Mouse (Mus musculus): ENCODE results near the gene Smurf1. TPM values are rescaled to one million over a fixed set of nuclear protein-coding genes. Genes with fewer than 3 reads are reported as not detected.

Gene Smurf1
- total RNA-seq (2022) = 10 to 100 TPM; 32.4 to 38.4 (median 37.2) TPM

DNA sequence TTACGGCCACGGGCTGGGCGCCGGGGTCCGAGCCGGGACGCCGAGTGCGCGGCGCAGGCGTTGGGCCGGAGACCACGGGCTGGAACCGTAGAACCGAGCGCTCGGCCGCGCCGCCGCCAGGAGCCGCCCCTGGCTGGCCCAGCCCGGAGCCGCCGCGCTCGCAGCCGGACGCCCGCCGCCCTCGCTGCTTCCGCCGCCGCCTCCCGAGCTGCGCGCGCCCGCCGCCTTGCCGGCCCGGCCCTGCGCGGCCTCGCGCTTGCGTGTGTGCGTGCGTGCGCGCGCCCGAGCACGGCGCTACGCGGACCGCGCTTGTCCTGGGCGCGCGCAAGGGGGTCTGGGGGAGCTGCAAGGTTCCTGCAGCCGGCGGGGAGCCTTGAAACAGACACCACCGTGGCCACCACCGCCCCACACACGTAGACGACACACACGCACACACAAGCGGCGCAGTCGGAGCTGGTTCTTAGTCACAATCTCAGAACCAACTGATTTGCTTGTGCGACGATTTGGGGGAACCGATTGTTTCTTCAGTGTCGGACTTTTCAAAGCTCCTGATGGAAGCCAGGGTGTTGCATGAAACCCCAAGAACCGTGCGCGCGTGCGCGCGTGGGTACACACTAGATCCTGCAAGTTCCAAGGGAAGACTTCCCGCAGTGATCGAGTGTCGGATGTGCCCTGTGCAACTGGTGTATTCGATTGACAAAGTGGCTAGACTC, at the start of gene Smurf1:
Gene Smurf1 (minus strand): TSS at position 209 of the 713 bp plus-strand sequence.
- DNase-seq (ENCODE audit: low spot score in 2 of 2) = peak; percentile 77 to 79

DNA sequence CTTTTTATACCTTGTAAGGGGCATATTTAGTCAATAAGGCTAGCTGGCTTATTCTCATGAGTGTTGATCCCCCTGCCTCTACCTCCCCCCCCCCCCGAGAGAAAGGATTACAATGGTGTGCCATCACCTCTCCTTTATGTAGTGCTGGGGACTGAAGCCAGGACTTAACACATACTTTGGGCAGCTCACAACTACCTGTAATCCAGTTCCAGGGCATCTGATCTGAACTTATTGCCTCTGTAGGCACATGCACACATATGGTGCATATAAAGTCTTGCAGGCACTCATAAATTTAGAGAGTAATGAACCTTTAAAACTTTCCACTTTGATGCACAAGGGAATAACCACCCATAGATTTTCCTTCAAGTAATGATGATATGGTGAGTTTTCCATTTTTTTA, 48.6 kb upstream of the Smurf1 start:
- no peak for DNase-seq (ENCODE audit: low spot score in 2 of 2)

DNA sequence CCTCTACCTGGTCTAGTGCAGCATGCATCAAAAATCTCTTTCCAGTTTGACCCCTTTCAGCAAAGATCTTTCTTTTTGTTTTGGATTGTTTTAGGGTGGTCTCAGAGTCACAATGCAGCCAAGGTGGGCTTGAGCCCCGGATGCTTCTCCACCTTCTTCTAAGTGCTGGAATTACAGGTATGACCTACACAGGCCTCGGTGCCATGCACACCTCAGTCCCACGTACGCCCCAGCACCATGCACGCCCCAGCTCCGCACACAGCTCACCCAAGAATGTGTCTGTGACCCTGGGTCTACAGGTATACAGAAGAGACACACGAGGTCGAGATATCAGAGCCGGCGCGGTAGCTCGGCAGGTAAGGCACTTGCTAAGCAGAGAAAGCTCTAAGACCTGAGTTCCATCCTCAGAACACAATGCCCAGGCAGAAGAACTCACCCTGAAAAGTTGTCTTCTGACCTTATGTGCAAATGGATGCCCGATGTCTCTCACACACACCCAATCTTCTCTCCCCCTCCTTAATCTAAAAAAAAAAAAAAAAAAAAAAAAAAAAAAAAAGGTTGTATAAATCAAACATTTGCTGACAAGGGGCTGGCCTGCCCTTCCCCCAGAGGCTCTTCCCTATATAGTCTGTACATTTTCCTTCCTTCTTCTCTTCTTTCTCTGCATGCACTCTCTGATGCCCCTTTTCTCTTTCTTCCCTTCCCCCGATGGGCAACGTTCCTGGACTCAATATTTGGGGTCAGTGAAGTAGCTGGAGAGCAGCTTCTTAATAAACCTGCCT, 43.4 kb upstream of the Smurf1 start:
- no peak for DNase-seq (ENCODE audit: low spot score in 2 of 2)

DNA sequence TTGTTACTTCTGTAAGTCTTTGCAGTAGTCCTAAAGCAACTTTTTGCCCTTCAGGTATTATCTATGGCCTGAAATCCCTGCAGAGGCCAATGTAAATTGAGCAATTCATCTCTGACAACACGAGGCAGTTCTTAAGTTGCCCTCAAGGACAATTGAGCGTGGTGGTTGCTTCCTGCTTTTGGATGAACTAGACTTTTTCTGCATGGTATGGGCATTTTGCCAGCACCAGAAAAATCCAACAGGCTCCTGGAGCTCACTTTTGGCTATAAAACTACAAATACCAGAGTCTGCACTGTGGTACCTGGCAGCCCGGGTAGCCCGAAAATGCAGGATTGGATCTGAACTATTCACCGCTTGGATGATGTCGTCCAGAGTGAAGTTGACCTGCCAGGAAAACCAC, 39.9 kb upstream of the Smurf1 start:
- DNase-seq (ENCODE audit: low spot score in 2 of 2) = no peak

DNA sequence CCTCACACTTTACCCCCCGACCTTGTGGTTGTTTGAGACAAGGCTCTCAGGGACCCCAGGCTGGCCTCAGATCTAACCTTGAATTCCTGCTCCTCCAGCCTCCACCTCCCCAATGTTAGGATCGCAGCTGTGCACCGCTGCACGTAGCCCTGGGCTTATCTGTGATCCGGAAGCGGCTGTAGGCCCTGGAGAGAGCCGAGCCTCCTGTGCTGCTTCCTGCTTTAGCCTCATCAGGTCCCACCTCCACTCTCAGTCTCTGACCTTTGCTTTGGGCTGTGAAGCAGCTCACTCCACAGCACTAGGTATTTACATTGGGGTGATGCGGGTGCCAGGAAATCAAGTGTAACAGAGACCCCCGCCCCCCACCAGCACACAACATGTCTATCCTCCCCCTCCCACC, 38.8 kb upstream of the Smurf1 start:
- no peak for DNase-seq (ENCODE audit: low spot score in 2 of 2)

DNA sequence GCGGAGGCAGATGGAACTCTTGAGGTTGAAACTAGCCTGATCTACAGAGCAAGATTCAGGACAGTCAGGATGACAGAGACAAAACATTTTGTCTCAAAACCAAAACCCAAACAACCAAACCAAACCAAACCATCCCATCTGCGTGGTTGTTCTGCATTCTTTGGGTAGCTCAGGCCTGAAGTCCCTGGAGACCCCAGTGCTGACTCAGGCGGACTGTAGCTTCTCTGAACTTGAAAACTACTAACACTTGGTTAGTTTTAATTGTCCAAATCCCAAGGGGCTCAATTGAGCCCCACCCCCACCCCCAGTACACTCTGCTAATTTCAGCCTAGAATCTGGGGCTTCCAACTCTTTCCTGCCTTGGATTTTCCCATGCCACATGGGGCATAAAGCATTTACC, 37.7 kb upstream of the Smurf1 start:
- no peak for DNase-seq (ENCODE audit: low spot score in 2 of 2)

DNA sequence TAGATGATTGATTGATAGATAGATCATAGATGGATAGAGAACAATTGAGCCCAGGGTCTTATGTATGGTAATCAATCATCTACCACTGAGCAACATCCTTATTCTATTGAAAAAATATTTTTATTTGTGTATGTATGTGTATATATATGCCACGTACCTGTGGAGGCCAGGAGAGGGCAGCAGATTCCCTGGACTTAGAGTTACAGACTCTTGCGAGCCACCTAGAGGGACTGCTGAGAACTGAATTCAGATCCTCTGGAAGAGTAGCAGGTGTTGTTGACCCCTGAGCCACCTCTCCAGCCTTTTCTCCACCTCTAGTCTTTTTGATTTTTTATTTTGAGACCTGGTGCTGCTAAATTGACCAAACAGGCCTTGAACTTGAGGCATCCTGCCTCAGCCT, 32.8 kb upstream of the Smurf1 start:
- DNase-seq (ENCODE audit: low spot score in 2 of 2) = no peak

DNA sequence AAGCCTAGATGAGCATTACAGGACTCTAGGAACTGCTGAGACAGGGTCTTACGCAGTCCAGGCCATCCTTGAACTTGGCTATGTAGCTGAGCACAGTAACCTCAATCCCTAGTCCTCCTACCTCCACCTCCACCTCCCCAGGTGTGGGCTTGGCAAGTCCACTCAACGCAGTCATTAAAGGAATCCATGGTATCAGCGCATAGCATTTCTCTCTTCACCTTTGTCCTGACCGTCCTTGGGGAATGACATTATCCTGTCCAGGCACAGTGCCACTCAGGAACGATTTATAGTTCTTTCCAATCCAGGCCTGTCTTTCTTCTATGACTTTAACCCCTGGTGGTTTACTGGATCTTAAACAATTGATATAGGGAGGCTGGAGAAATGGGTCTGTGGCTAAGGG, 24.8 kb upstream of the Smurf1 start:
- DNase-seq (ENCODE audit: low spot score in 2 of 2) = no peak

DNA sequence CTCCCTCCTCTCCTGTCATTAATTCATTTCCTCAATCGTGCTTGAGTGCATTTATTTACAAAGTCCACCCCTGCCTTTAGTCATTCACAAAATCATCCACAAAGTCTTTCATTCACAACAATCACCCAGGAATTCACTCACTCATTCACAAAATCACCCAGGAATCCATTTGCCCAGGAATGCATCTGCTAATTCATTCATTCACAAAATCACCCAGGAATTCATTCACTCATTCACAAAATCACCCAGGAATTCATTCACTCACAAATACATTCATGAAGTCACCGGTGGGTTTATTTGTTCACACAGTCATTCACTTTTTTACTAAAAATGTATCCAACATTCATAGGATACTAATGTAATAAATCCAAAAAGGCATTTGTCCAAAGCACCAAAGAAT, 24.4 kb upstream of the Smurf1 start:
- no peak for DNase-seq (ENCODE audit: low spot score in 2 of 2)

DNA sequence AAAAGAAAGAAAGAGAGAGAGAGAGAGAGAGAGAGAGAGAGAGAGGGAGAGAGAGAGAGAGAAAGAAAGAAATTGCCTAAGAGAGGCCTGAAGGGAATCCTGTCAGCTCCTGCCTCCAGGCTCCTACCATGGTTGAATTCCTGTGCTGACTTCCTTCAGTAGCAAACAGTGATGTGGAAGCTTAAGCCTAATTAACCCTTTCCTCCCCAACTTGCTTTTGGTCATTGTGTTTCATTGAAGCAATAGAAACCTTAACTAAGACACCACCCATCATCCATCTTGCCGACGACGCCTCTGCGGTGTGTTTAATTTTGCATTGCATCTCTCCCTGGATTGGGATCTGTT, 23.4 kb upstream of the Smurf1 start:
- no peak for DNase-seq (ENCODE audit: low spot score in 2 of 2)

DNA sequence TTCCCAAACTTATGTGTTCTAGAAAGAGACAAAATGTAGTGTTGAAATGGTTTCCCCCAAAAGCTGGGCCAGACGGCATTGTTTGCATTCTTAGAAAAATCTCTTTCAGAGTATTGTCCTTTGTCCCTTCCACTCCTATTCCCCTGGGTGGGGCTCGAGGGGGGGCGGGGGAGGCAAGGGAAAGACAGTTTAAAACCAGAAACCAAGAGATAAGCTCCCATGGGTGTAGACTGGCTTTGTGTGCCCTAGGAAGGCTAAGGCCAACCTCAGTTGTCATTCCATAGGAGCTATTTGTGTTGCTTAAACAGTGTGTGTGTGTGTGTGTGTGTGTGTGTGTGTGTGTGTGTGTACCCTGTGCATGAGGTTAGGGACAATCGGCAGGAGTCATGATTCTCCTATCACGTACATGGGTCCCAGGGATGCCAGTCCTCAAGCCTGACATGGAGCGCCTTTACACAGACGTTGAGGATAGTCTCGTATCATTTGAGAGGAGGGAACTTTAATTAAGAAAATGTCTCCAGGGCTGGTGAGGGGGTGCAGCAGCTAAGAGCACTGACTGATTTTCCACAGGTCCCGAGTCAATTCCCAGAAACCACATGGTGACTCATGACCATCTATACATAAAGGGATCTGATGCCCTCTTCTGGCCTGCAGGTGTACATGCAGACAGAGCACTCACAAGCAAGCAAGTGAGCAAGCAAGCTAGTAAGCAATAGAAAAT, 22.9 kb upstream of the Smurf1 start:
- DNase-seq (ENCODE audit: low spot score in 2 of 2) = peak; percentile 6 to 39

DNA sequence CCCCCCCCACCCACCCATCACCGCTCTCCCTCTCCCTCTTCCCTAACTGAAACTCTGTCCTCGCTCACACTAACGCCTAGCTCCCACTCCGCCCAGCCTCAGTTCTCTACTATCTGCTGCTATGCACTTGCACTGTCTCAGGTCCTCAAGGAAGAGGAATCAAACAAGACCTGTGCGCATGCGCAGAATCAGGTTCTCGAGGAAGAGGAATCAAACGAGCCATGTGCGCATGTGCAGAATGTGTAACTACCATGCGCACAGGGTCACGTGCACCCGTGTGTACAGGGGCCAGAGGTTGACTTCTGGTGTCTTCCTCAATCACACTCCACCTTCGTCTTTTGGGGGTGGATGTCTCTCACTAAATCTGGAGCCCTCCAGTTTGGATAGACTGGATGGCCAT, 21.9 kb upstream of the Smurf1 start:
- DNase-seq (ENCODE audit: low spot score in 2 of 2) = no peak

DNA sequence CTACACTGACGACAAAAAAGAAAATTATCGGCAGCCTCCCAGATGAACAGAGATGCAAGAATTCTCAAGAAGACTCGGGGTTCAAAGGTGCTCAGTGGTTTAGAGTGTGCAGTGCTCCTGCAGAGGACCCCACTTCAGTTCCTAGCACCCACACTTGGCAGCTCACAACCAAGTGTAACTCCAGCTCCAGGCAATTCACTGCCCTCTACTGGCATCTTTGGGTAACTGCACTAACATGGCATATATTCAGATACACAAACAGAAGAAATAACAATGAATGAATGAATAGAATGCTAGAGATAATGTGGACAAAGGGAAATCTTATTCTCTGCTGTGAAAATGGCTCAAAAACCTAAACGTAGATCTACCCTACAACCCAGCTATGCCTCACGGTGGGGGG, 19.2 kb upstream of the Smurf1 start:
- no peak for DNase-seq (ENCODE audit: low spot score in 2 of 2)

DNA sequence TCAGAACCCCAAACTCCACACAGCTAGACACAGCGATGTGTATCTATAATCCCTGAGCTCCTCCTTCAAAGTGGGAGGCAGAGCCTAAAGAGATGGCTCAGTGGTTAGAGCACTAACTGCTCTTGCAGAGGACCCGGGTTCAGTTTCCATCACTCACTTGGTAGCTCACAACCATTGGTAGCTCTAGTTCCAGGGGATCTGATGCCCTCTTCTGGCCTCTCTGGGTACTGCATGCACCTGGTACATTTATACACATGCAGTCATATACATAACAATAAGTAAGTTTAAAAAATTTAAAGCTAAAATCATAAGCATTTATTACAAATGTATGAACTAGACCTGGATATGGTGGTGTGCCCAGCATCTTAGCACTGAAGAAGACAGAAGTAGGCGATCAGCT, 17.6 kb upstream of the Smurf1 start:
- no peak for DNase-seq (ENCODE audit: low spot score in 2 of 2)

DNA sequence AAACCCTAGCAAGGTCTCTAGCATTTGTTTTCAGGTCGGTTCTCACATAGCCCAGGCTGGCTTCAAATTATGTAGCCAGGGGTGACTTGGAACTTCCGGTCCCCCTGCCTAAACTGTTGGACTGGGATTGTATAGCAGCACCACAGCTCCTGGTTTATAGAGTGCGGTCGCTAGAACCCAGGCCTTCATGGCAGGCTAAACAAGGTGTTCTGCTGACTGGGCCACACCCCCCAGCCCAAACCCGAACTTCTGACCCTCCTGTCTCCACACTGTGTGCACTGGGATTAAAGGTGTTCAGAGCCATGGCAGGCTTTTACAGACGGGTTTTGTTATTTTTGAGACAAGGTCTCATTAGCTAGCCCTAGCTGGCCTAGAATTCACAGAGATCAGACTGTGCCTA, 13.5 kb upstream of the Smurf1 start:
- DNase-seq (ENCODE audit: low spot score in 2 of 2) = no peak

DNA sequence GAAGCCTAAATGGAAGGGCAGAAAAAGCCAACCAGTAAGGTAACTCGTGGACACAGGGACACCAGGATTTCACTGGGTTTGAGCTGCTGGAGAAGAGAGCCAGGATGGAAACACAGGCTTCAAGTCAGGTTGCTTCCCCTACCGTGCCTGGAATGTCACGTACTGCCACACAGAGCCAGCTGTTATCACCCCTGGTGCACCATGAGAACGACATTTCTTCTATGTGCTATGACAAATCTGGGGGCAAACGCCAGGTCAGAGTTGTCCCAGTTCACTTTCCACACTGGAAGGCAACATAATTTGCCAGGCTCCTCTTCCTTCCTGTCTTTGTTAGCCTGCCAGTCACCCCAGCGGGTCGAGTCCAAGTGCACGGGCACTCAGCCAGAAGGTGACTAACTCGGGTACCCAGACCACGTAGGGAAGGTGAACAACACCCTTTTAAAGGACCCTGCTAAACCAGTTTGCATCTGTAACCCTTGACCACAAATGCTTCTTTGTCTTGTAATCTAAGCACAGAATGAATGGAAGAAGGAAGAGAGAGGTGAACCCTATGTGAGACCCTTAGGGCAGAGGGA, 13.0 kb upstream of the Smurf1 start:
- no peak for DNase-seq (ENCODE audit: low spot score in 2 of 2)

DNA sequence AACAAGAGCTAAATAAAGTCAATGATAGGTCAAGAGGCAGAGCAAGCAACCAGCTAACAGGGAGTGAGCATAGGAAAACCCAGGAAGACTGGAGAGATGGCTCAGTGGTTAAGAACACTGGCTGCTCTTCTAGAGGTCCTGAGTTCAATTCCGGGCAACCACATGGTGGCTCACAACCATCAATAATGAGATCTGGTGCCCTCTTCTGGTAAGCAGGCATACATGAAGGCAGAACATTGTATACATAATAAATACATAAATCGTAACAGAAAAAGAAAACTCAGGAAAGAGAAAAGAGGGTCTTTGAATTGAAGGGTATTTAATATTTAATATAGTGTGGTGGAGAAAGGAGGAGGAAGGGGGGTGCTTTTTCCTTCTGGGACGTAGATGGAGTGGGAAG, 5.6 kb upstream of the Smurf1 start:
- DNase-seq (ENCODE audit: low spot score in 2 of 2) = no peak

DNA sequence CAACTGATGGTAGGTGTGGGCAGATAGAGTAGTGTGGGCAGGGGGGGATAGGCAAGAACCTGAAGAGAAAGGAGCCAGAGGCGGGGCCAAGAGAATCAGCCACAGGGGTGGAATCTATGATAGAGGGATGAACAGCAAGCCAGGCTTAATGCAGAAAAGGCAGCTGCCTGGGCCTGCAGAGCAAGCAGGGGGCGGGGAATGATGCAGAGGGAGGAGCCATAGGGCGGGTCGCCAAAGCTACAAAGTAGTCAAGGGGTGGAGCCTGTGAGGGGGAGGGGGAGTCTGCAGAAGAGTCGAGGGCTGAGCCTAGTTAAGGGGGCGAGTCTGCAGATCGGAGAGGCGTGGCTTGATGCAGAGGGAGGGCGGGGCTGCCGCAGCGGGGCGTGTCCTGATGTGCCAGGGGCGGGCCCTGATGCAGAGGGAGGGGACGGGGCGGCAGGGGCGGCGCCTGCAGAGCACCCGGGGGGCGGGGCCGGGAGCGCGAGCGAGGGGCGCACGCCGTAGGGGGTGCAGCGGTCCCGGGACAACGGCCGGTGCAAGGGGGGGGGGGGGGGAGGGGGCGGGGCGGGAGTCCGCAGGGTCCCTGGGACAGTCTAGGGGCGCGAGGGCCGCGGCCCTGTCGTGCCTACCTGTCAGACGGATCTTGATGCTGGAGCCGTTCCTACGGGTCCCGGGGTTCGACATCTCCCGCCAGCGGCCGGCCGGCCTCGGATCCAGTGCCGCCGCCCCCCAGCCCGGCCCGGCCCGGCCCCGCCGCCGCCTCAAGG, 592 bp downstream of the Smurf1 start:
- peak; percentile 54 to 87 for DNase-seq (ENCODE audit: low spot score in 2 of 2)

DNA sequence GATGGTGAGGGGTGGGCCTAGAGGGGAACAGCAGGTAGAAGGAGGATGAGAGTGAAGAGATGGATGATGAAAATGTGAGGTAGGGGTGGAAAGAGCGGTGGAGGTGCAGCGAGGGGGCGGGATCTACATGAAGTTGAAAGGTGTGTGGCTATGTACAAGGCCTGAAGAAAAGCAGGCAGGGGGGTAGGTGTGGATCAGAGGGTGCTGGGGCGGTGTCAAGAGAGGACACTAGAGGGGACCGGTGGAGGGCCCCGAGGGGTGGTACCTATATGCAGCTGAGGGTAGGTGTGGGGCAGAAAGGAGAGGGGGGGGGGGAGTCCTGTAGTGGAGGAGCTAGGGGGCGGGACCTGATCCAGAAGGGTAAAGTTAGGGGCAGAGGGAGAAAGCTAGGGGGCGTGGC, 1.2 kb downstream of the Smurf1 start:
- DNase-seq (ENCODE audit: low spot score in 2 of 2) = peak in 1 of 2 experiments; percentile 41

DNA sequence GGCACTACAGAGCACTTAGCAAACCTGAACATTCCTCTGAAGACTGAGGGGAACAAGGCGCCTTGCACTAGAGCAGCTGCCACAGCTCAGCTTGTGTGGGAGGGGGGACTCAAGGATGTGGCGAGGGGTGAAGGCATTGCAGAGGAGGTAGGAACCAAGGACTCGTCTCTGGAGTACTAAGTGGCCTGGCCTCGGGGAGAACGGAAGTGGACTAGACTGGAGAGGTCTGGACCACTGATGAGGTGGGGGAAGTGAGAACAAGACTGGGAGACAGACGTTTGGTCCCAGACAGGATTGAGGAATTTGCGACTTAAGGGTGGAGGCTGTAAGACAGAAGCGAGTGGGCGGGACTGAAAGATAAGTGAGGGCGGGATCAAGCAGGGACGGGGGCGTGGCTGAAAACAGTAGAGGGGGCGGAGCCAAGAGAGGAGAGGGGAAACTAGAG, 1.8 kb downstream of the Smurf1 start:
- peak; percentile 51 to 69 for DNase-seq (ENCODE audit: low spot score in 2 of 2)

DNA sequence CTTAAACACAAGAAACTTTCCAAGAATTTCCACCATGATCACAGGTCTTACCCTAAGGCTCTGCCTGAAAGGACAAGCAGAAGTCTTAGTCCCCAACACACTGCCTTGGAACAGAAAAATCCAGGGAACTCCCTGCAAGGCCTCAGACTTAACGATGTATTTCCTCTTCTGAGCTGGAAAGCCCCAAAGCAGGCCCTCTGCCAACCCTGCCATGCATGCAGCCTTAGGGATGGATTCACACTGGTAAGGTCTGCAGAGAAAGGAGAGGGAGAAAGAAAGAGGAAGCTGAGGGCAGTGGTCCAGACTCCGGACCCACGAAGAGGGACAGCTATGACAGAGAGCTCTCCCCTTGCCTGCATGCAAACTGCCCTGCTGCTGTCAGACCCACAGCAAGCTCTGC, 2.2 kb downstream of the Smurf1 start:
- DNase-seq (ENCODE audit: low spot score in 2 of 2) = no peak
